Mouse (Mus musculus) forebrain, postnatal 0 days (tissue): ENCODE data around the gene Pafah1b3. TPM values are rescaled to one million over a fixed set of nuclear protein-coding genes. Genes with fewer than 3 reads are reported as not detected.

Source experiments
- ATAC-seq: fragments of 200-750 bp; cut with Nextera tagmentation; 2 replicates; pipeline ENCODE4 v1.8.0; 2017; ENCODE audit warnings: mild to moderate bottlenecking, moderate library complexity
- DNase-seq: peaks from one replicate; pipeline ENCODE4 v3.0.0-alpha.2; 2015
- H3K27ac ChIP-seq: fragments of 300-500 bp; sonication (generic); 2 replicates; pipeline ENCODE4 v1.5.1; 2014; ENCODE audit warnings: low read depth, mild to moderate bottlenecking, antibody characterized with exemption, low read length, moderate library complexity, mixed read lengths
- H3K27me3 ChIP-seq: fragments of 300-500 bp; sonication (generic); 2 replicates; pipeline ENCODE4 v1.6.1; 2014; ENCODE audit warnings: mild to moderate bottlenecking, low read length, mixed read lengths; ENCODE audit not compliant: insufficient read depth
- H3K36me3 ChIP-seq: fragments of 300-500 bp; sonication (generic); 2 replicates; pipeline ENCODE4 v1.6.1; 2014; ENCODE audit warnings: mild to moderate bottlenecking, moderate library complexity; ENCODE audit not compliant: insufficient read depth
- H3K4me1 ChIP-seq: fragments of 300-500 bp; sonication (generic); 2 replicates; pipeline ENCODE4 v1.6.1; 2014; ENCODE audit warnings: antibody characterized with exemption; ENCODE audit not compliant: insufficient read depth
- H3K4me2 ChIP-seq: fragments of 300-500 bp; sonication (generic); 2 replicates; pipeline ENCODE4 v1.6.1; 2014; ENCODE audit warnings: low read depth, mild to moderate bottlenecking, moderate library complexity
- H3K4me3 ChIP-seq: fragments of 300-500 bp; sonication (generic); 2 replicates; pipeline ENCODE4 v1.5.1; 2014; ENCODE audit warnings: low read depth, low read length, mixed read lengths
- H3K9ac ChIP-seq: fragments of 300-500 bp; sonication (generic); 2 replicates; pipeline ENCODE4 v1.6.1; 2014; ENCODE audit warnings: mild to moderate bottlenecking
- H3K9me3 ChIP-seq: fragments of 300-500 bp; sonication (generic); 2 replicates; pipeline ENCODE4 v1.6.1; 2016; ENCODE audit warnings: low read length
- CTCF ChIP-seq: sonication (generic); IDR thresholded peaks from 2 replicates; pipeline ENCODE4 v1.5.1; 2016; ENCODE audit warnings: antibody characterized with exemption, control low read depth, low read depth
- WGBS: fragments of 180-500 bp; shearing (Covaris S2); extraction: QIAGEN DNeasy Blood & Tissue Kit; methylation state at CpG from one replicate; pipeline ENCODE4 v1.1.7; 2014; 5-methylcytosine and 5-hydroxymethylcytosine counted together
- polyA plus RNA-seq: library from polyadenylated mRNA; unstranded; fragments of >200 nt; fragmentation: Nextera tagmentation; extraction: Ambion mirVana; gene quantifications from 2 replicates; pipeline ENCODE4 v1.2.1, GENCODE M21; 2015
- total RNA-seq: library from RNA; depleted of rRNA; stranded (reverse); fragments of >200 nt; gene quantifications from 2 replicates; pipeline ENCODE4 v1.2.3, GENCODE M21; 2014

Gene Pafah1b3
- total and polyA plus RNA-seq, 2 experiments from 2014 or later, result 407 to 517 TPM

DNA sequence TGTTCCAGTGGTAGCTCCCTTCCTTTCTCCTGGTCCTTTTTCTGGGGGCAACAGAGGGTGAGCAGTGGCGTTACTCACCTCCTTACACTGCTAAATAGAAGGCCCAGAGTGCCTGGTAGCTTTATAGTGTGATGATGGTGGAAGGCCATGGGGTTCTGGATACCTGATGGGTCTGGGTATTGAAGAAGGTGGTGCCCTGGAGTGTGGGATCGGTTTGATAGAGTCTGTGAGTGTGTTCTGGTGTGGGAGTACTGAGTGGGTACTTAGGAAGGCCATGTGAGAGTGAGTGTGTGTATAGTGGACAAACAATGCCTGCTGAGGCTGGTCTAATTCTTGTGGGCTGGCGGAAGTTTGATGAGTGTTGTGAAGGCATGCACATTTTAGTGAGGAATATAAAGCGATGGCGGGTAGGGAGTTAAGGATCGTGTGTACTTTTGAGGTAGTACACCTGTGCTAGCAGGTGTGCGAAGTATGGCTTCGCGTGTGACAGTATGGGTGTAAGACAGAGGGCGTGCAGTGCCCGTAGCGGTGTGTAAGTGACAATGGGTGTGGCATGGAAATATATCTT is 16.5 kb downstream of the Pafah1b3 start:
- Histone ChIP-seq H3K36me3 (peaks cover 16% of the 10 kb centered on the region), H3K9me3 (no peaks in the 10 kb centered on the region), H3K4me1 (peaks cover 40% of the 10 kb centered on the region), H3K4me3 (peak overlapping the region; percentile 77), H3K27me3 (no peaks in the 10 kb centered on the region), H3K27ac (peak overlapping the region; percentile 99), H3K9ac (peak overlapping the region; percentile 39; the same call in 1 of the 2 replicates), H3K4me2 (peak overlapping the region; percentile 94)
- TF ChIP-seq CTCF, result no peak
- ATAC-seq (no peak), DNase-seq (no peak)
- 12% methylated on average over 12 of the region's 12 CpGs for WGBS

DNA sequence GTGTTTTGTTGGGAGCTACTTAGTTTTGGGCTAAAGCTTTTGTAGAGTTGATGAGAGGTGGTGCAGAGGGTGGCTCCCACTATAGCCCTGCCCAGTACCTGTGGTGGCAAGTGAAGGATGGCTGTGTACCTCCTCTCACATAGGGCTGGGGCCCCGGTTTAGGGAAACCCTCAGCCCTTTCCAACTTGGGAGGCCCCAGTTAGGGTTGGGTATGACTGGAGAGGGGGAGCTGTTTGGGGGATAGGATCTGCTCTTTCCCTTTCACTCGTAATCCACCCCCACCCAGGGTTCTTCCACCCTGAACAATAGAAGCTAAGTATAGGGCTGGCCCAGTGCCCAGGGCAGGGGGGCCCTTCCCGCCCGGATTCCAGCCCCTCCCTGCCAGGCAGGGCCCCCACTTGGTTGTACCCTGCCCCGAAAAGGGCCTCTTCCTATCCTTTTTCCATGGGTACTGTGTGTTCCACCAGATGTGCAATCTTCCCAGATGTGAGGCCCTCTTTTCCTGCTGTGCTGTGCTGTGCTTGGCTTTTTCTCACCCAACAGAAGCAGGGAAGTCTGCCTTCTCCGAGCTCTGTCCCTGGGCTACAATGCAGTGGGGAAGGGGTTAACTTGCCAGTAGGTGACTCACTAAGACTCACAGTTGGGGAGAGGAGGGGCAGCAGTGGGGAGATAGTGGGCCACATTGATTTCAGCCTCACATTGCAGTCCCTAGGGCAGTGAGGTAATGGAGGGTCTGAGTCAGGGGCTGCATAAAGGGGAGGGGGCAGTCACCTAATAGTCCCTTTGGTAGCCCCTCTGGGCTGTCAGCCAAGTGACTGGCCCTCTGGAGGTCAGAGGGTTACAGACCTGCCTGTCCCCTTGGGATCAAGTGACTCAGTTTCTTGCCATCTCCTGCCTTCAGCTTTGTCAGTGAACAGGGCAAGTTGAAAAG is 17.7 kb downstream of the Pafah1b3 start:
- TF ChIP-seq CTCF, result no peak
- peak; percentile 50 for DNase-seq
- Histone ChIP-seq H3K9ac (peak overlapping the region; percentile 86), H3K27me3 (no peaks in the 10 kb centered on the region), H3K4me1 (peaks cover 40% of the 10 kb centered on the region), H3K36me3 (peaks cover 5% of the 10 kb centered on the region; the same call in 1 of the 2 replicates), H3K9me3 (no peaks in the 10 kb centered on the region), H3K27ac (peak overlapping the region; percentile 99), H3K4me2 (peak overlapping the region; percentile 94), H3K4me3 (peak overlapping the region; percentile 56)
- ATAC-seq, result no peak
- WGBS, result 5% methylated on average over 6 of the region's 6 CpGs

DNA sequence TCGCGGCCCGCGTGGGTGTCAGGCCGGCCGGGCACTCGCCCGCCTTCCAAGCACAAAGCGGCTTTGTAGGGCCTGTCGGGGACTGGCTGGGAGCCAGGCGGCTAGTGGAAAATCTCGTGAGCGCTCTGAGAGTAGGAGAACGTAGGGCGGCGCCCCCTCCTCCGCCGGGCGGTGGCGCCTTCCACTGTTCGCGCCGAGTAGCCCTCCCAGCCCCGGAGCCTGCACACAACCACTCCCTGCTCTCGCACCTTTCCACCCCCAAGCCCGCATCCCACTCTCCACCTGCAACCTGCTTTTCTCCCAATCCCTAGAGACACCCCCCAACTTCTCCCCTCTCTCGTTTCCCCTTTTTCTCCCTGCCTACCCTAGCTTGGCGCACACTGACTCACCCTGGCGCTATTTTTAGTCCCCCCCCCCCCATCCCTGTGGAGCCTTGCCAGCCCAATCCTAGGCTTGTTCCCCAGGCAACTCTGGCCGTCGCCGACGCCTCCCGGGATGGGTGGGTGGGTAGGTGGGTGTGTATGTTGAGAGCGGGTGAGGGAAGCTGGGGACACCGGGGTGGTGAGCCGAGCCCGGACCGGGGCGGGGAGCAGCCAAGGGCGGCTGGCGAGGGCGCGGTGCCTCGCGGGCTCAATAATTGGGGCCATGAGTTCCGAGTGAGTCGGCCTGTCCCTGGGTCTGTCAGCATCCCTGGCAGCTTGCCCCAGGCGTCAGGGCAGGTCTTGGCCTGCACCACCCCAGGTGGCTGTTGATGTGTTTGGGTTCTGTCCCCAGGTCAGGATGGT is 18.5 kb downstream of the Pafah1b3 start:
- 1% methylated on average over 49 of the region's 49 CpGs for WGBS
- Histone ChIP-seq H3K36me3 (no peaks in the 10 kb centered on the region), H3K27ac (peak overlapping the region; percentile 99), H3K27me3 (no peaks in the 10 kb centered on the region), H3K9me3 (no peaks in the 10 kb centered on the region), H3K4me3 (peak overlapping the region; percentile 56), H3K4me2 (peak overlapping the region; percentile 94), H3K4me1 (peaks cover 34% of the 10 kb centered on the region), H3K9ac (peak overlapping the region; percentile 86)
- peak; percentile 69 for ATAC-seq
- DNase-seq, result peak; percentile 92
- TF ChIP-seq CTCF, result peak; percentile 52

DNA sequence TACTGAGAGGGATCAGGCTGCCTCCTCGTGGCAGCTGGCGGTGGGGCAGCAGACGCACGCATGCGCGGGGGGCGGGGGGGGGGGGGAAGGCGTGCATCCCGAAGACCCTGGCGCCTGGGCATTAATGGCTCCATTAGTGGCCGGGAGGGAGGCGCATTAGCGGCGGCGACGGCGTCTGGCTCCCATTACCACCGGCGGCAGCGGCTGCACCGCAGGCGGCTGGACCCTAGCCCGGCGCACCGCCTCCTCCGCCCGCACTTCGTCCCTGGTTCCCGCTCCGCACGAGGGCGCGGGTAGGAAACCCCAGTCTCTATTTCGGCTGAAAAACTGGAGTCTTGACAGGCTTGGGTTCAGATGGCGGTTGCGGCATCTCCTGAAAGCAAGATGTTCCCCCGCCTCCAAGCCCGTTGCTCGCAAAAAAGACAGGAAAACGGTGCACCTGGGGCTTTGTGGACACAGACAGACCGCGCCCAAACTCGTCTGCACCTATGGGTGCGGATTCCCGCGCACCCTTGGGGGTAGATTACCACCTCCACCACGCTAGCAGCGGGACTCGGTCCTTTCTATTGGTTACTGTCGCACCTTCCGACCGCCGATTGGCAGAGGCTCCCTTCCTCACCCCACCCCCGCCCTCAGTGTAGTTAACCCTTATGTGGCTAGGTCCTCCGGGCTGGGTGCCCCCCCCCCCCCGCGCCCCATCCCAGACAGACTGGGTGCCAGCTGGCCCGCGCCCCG is 19.3 kb downstream of the Pafah1b3 start:
- Histone ChIP-seq H3K27ac (peak overlapping the region; percentile 99), H3K4me1 (peaks cover 27% of the 10 kb centered on the region), H3K4me3 (peak overlapping the region; percentile 56), H3K9ac (peak overlapping the region; percentile 86), H3K4me2 (peak overlapping the region; percentile 94), H3K9me3 (no peaks in the 10 kb centered on the region), H3K36me3 (0 out of 2 replicates have a peak, but pooled peaks cover 5% of the 10 kb centered on the region), H3K27me3 (no peaks in the 10 kb centered on the region)
- DNase-seq (peak; percentile 96), ATAC-seq (peak; percentile 83)
- WGBS, result under 1% methylated on average over 55 of the region's 60 CpGs
- TF ChIP-seq CTCF, result peak; percentile 70

DNA sequence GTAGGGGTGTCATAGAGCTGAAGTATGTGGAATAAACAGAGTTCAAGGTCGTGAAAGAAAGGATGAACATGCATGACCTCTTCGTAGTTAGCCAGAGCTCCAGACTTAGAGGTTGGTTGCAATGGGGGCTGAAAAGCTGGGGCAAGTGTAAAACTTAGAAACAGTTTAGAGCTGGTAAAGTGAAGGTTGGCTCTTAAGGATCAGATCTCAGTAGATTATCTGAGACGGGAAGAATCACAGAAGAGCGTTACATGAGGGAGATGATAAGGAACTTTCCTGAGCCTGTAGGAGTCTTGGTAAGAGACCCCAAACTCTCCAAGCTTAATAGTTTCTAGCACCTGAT is 19.8 kb downstream of the Pafah1b3 start:
- no peak for TF ChIP-seq CTCF
- ATAC-seq (no peak), DNase-seq (no peak)
- 7% methylated on average over 4 of the region's 4 CpGs for WGBS
- Histone ChIP-seq H3K36me3 (peaks cover 10% of the 10 kb centered on the region; the same call in 1 of the 2 replicates), H3K4me2 (peak overlapping the region; percentile 94), H3K9ac (0 out of 2 replicates have a peak overlapping the region, but pooled peaks have one; percentile 3), H3K27ac (peak overlapping the region; percentile 99), H3K4me1 (peaks cover 25% of the 10 kb centered on the region), H3K4me3 (peak overlapping the region; percentile 56), H3K9me3 (no peaks in the 10 kb centered on the region), H3K27me3 (no peaks in the 10 kb centered on the region)

DNA sequence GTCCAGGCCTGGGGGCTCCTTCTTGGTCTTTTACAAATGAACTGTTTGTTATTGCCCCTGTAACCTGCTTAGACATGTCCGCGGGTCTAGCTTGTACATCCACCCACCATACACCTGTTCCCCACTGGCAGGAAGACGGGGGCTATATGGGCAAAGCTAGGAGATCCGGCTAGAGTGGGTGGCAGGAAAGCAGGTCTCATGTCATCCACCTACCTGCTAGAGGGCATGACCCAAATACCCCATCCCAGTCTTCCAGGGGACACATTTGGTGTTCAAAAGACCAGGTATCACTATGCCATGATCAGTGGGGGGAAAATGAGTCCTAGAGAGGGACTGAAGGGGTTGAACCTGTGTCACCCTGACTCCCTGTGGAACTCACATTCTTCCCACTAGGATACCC is 20.4 kb downstream of the Pafah1b3 start:
- Histone ChIP-seq H3K9me3 (no peaks in the 10 kb centered on the region), H3K4me3 (no peak overlapping the region; the same call in 1 of the 2 replicates), H3K4me2 (peak overlapping the region; percentile 94), H3K9ac (0 out of 2 replicates have a peak overlapping the region, but pooled peaks have one; percentile 3), H3K36me3 (peaks cover 16% of the 10 kb centered on the region), H3K4me1 (peaks cover 25% of the 10 kb centered on the region), H3K27ac (peak overlapping the region; percentile 99; the same call in 1 of the 2 replicates), H3K27me3 (no peaks in the 10 kb centered on the region)
- WGBS, result 86% methylated on average over 4 of the region's 4 CpGs
- TF ChIP-seq CTCF, result no peak
- ATAC-seq (no peak), DNase-seq (no peak)
